Mouse (Mus musculus) heart, embryonic 15.5 days (tissue): ENCODE data around the gene Iars2. TPM values are rescaled to one million over a fixed set of nuclear protein-coding genes. Genes with fewer than 3 reads are reported as not detected.

Experiments
- ATAC-seq: fragments of 200-750 bp; cut with Nextera tagmentation; replicated peaks from 2 replicates; pipeline ENCODE4 v1.8.0; 2017; ENCODE audit warnings: low read depth, moderate TSS enrichment; ENCODE audit not compliant: insufficient number of reproducible peaks, insufficient read depth, low FRiP score
- H3K27ac ChIP-seq: fragments of 300-500 bp; sonication (generic); 2 replicates; pipeline ENCODE4 v1.5.1; 2015; ENCODE audit warnings: mild to moderate bottlenecking, inconsistent platforms
- H3K27me3 ChIP-seq: fragments of 300-500 bp; sonication (generic); 2 replicates; pipeline ENCODE4 v1.6.1; 2015; ENCODE audit warnings: inconsistent platforms
- H3K36me3 ChIP-seq: fragments of 300-500 bp; sonication (generic); 2 replicates; pipeline ENCODE4 v1.6.1; 2015; ENCODE audit warnings: mild to moderate bottlenecking, inconsistent platforms
- H3K4me1 ChIP-seq: fragments of 300-500 bp; sonication (generic); replicated peaks from 2 replicates; pipeline ENCODE4 v1.6.1; 2015; ENCODE audit warnings: inconsistent platforms
- H3K4me2 ChIP-seq: fragments of 300-500 bp; sonication (generic); 2 replicates; pipeline ENCODE4 v1.6.1; 2015; ENCODE audit warnings: inconsistent platforms, mild to moderate bottlenecking, moderate library complexity
- H3K4me3 ChIP-seq: fragments of 300-500 bp; sonication (generic); 2 replicates; pipeline ENCODE4 v1.5.1; 2015; ENCODE audit warnings: mild to moderate bottlenecking, inconsistent platforms
- H3K9ac ChIP-seq: fragments of 300-500 bp; sonication (generic); 2 replicates; pipeline ENCODE4 v1.6.1; 2015; ENCODE audit warnings: mild to moderate bottlenecking, inconsistent platforms
- H3K9me3 ChIP-seq: fragments of 300-500 bp; sonication (generic); replicated peaks from 2 replicates; pipeline ENCODE4 v1.6.1; 2016; ENCODE audit warnings: inconsistent platforms
- WGBS: fragments of 180-500 bp; shearing (Covaris S2); methylation state at CpG from one replicate; pipeline ENCODE4 v1.1.7; 2015; ENCODE audit warnings: mixed read lengths; 5-methylcytosine and 5-hydroxymethylcytosine counted together
- microRNA counts: library from miRNA; unstranded; fragments of <30 nt; microRNA quantifications from one replicate; lab custom pipeline; 2016
- microRNA-seq: library from miRNA; unstranded; fragments of <30 nt; microRNA quantifications from one replicate; pipeline ENCODE4, GENCODE M21; 2016
- polyA plus RNA-seq: library from polyadenylated mRNA; unstranded; fragments of >200 nt; fragmentation: Nextera tagmentation; extraction: Ambion mirVana; gene quantifications from 2 replicates; pipeline ENCODE4 v1.2.1, GENCODE M21; 2015

Gene Iars2
- polyA plus RNA-seq, 1 experiment from 2014 or later: 35.5 TPM

DNA sequence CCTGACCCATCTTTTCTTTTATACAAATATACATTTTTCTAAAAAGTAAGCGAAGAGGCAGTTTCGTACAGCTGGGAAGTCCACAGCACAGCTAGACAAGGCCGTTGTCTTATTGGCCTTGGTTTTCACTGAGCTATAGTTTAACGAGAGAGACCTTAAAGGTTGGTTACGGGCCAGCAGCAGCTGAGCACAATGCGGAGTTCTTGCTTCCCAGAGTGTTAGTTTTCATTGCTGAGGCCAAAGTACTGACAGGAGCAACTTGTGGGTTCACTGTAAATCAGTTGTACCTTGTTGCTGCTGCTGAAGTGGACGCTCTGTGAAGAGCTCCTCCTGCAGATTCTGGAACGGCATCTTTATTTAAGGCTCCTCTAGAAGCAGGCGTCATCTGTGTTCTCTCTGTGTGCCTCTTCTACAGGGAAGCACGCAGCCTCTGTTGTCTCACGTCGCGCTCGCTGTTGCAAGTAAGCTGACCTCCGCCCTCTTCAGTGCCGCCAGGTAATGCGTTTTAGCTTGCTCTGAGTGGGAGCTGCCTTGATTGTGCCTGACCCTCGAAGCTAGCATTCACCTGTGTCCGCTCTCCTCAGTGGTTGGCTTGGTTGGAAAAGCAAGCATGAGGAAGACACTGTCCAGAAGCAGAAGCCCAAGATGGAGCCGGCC lies 81.6 kb downstream of the Iars2 start:
- WGBS: 82% methylated on average over 20 of the region's 20 CpGs
- Histone ChIP-seq H3K27me3 (no peaks in the 10 kb centered on the region), H3K36me3 (peaks cover 57% of the 10 kb centered on the region), H3K4me3 (no peak overlapping the region), H3K9me3 (no peaks in the 10 kb centered on the region), H3K4me2 (no peak overlapping the region), H3K9ac (no peak overlapping the region), H3K4me1 (peaks cover 14% of the 10 kb centered on the region), H3K27ac (no peak overlapping the region)
- ATAC-seq: no peak

DNA sequence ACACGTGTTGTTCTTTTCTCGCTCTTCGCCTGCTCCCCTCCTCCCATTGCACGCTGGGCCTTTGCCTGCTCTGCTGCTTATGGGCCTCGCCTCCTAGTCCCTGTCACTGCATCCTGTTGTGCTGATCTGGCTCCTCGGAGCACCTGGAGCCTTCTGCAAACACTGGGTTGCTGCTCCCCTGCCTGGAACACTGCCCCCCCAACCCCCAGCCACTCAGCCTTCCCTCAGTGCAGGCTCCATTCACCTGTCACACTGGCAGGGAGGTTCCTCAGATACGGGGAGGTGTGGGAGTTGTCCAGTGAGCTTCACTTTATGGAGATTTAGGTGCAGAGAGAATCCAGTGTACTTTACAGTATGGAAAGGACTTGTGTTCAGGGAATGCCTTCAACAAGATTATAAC lies 83.7 kb downstream of the Iars2 start:
- 85% methylated on average over 7 of the region's 7 CpGs for WGBS
- Histone ChIP-seq H3K36me3 (peaks cover 58% of the 10 kb centered on the region), H3K4me1 (no peaks in the 10 kb centered on the region), H3K27me3 (no peaks in the 10 kb centered on the region), H3K27ac (no peak overlapping the region), H3K9ac (no peak overlapping the region), H3K9me3 (no peaks in the 10 kb centered on the region), H3K4me3 (no peak overlapping the region), H3K4me2 (no peak overlapping the region)
- ATAC-seq: no peak

DNA sequence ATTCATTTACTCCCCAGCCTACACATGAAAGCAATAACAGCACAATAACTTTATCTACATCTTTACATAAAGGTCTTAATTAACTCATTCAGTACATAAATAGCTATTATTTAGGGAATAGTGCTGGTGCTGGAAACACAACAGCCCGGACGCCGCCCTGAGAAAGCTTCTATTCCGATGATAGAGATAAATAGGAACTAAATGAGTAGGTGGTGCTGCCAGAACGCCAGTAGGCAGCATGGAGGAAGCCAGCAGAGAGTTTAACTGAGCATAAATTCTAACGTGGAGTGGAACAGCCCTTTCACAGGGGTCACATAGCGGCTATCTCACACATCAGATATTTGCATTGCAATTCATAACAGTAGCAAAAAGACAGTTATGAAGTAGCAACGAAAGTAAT lies 86.2 kb downstream of the Iars2 start:
- WGBS: 85% methylated on average over 8 of the region's 8 CpGs
- Histone ChIP-seq H3K9ac (no peak overlapping the region), H3K27ac (no peak overlapping the region), H3K36me3 (peaks cover 51% of the 10 kb centered on the region), H3K4me2 (no peak overlapping the region), H3K27me3 (no peaks in the 10 kb centered on the region), H3K4me3 (no peak overlapping the region), H3K4me1 (no peaks in the 10 kb centered on the region), H3K9me3 (no peaks in the 10 kb centered on the region)
- ATAC-seq: no peak

DNA sequence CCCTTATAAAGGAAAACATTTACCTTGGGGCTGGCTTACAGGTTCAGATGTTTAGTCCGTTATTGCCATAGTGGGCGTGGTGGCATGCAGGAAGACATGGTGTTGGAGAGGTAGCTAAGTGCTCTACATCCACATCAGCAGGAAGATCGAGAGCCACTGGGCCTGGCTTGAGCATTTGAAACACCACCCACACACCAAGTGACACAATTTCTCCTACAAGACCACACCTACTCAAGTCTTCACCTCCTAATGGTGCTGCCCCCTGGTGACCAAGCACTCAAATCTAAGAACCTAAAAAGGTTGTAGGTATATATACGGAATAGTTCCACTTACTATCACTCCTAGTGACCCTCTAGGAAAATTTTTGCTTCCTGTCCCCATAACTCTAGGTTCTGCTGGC lies 92.7 kb downstream of the Iars2 start:
- Histone ChIP-seq H3K4me3 (no peak overlapping the region), H3K36me3 (peaks cover 46% of the 10 kb centered on the region), H3K9me3 (no peaks in the 10 kb centered on the region), H3K27me3 (no peaks in the 10 kb centered on the region), H3K9ac (no peak overlapping the region), H3K4me1 (no peaks in the 10 kb centered on the region), H3K27ac (no peak overlapping the region), H3K4me2 (no peak overlapping the region)
- ATAC-seq: no peak
- WGBS: 85% methylated on average over 4 of the region's 4 CpGs

- Histone ChIP-seq H3K9me3 (no peaks in the 10 kb centered on the region), H3K4me3 (no peak overlapping the region), H3K27me3 (no peaks in the 10 kb centered on the region), H3K27ac (no peak overlapping the region), H3K9ac (no peak overlapping the region), H3K4me1 (no peaks in the 10 kb centered on the region), H3K4me2 (no peak overlapping the region), H3K36me3 (peaks cover 39% of the 10 kb centered on the region)
- 89% methylated on average over 5 of the region's 5 CpGs for WGBS
- ATAC-seq: no peak
These were observed 93.4 kb downstream of the Iars2 start for GRCm38 (mm10) chr1:185235837-185236236.

MicroRNAs encoded within 50 kb of the gene (microRNA counts, 519-probe panel; counts per million panel counts)
- microRNA mmu-miR-194 (lab: Ali Mortazavi, UCI) (2,499 counts per million, percentile 52 among the panel's probes with 10 or more counts), microRNA mmu-miR-664 (lab: Ali Mortazavi, UCI) (729 counts per million, percentile 2 among the panel's probes with 10 or more counts)

Small RNA genes within 50 kb of the gene (microRNA-seq; reads per million reads assigned to microRNA genes)
- 37.4 reads per million, percentile 38 among the genes with 10 or more reads in this experiment for gene Mir194-1
- gene Mir215: 307 reads per million, percentile 66 among the genes with 10 or more reads in this experiment
- 20.8 reads per million, percentile 34 among the genes with 10 or more reads in this experiment for gene Mir664

Other genes with a start within 250 kb of the Iars2 start
- 15.1 and 18.6 TPM in 2 replicates for gene Rab3gap2, start 125.3 kb downstream of the Iars2 start, polyA plus RNA-seq
- gene Bpnt1, start 2.8 kb upstream of the Iars2 start, polyA plus RNA-seq: 26.4 and 28.7 TPM in 2 replicates
- gene Eprs, start 33.6 kb upstream of the Iars2 start, polyA plus RNA-seq: 96.4 and 99.7 TPM in 2 replicates
- 0.06 and 0.18 TPM in 2 replicates for gene Slc30a10, start 125.5 kb upstream of the Iars2 start, polyA plus RNA-seq